Mouse (Mus musculus): ENCODE results near the gene Rbpms2. TPM values are rescaled to one million over a fixed set of nuclear protein-coding genes. Genes with fewer than 3 reads are reported as not detected.
"Not testable (repeated sequence)": the region's sequence is repeated elsewhere in the genome, so short reads cannot be mapped to it uniquely, and the experiment has no call there.

Gene Rbpms2
- polyA plus RNA-seq, 1 experiment from 2014 or later = 19.3 TPM

DNA sequence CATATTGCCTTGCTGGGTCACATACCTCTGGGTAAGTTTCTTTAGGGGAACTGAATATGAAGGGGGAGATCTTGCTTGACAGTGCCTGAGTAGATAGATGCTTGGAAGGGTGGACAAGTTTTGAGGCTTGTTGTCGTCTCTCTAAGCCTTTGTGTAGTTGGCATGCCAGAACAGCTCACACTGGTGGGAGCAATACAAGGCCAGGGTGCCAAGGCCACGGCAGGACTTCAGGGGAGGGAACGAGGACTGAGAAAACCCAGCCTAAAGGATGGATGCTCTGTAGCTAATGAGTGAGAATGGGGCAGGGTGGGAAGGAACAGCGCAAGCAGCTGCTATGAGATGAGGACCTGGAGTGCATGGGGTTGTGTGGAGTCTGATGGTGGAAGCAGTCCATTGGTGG is 15.5 kb downstream of the Rbpms2 start:
- Histone ChIP-seq H3K9me3 (no peaks in the 10 kb centered on the region), H3K4me1 (peaks cover 2% of the 10 kb centered on the region), H3K36me3 (no peaks in the 10 kb centered on the region), H3K27ac (no peak overlapping the region), H3K4me2 (no peak overlapping the region), H3K9ac (no peak overlapping the region), H3K4me3 (replicated peaks) (no peak overlapping the region), H3K27me3 (replicated peaks) (no peaks in the 10 kb centered on the region)
- no peak for ATAC-seq (ENCODE audit: insufficient read depth, low FRiP score, low read depth)
- WGBS = 82% methylated on average over 4 of the region's 4 CpGs

DNA sequence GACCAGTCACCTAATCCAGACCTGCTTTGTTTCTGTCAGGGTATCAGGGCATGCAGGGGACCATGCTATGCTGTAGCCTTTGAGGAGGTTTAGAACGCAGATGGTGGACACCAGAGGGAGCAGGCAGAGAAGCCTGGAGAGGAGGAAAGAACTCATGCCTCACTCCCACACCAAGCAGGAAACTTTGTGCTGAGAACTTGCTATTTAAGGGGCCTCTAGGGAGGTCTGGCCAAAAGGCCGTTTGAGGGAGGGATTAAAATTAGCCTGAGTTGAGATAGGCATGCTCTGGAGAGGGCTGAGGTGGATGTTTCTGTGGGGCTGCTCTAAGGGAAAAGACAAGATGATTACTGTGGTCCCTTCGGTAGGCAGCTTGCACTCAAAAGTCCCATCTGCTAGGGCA is 16.5 kb downstream of the Rbpms2 start:
- Histone ChIP-seq H3K36me3 (no peaks in the 10 kb centered on the region), H3K4me3 (replicated peaks) (no peak overlapping the region), H3K27ac (no peak overlapping the region), H3K27me3 (replicated peaks) (no peaks in the 10 kb centered on the region), H3K9ac (no peak overlapping the region), H3K4me1 (peaks cover 9% of the 10 kb centered on the region), H3K9me3 (no peaks in the 10 kb centered on the region), H3K4me2 (no peak overlapping the region)
- WGBS = 35% methylated on average over 3 of the region's 3 CpGs
- no peak for ATAC-seq (ENCODE audit: insufficient read depth, low FRiP score, low read depth)

DNA sequence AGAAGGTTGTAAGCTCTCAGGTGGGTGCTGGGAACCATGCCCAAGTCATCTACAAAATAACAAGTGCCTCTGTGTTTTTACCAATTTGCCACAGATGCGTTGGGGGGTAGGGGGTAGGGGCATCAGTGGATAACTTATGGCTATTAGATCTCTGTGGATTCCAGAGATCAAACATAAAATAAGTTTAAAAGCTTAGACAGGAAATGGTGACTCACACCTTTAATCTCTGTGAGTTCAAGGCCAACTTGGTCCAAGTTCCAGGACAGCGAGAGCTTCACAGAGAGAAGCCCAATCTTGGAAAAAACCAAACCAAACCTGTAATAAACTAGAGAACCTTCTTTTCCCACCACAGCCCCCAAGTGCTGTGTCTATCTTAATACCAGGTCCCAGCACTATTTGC is 17.3 kb downstream of the Rbpms2 start:
- no peak overlapping the region for H3K4me3 ChIP-seq (replicated peaks)
- no peaks in the 10 kb centered on the region for H3K36me3 ChIP-seq
- H3K4me2 ChIP-seq = no peak overlapping the region
- ATAC-seq (ENCODE audit: insufficient read depth, low FRiP score, low read depth) = no peak
- no peak overlapping the region for H3K9ac ChIP-seq
- H3K9me3 ChIP-seq = no peaks in the 10 kb centered on the region
- H3K27ac ChIP-seq = no peak overlapping the region
- H3K27me3 ChIP-seq (replicated peaks) = no peaks in the 10 kb centered on the region
- peaks cover 9% of the 10 kb centered on the region for H3K4me1 ChIP-seq
- 83% methylated on average over 2 of the region's 2 CpGs for WGBS

DNA sequence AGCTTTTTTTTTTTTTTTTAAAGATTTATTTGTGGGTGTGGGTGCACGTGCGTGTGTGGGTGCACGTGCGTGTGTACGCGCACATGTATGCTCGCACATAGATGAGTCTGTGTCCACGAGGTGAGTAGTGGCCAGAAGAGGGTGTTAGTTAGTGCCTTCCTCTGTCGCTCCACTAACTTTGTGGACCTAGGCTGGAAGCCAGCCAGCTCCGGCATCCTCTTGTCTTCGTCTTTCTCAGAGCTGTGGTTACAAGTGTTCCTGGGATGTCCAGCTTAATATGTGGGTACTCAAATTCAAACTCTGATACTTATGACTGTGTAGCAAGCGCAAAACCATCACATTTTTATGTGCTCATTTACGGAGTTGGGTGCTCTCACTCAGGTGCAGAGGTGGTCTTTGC is 19.3 kb downstream of the Rbpms2 start:
- Histone ChIP-seq H3K9ac (no peak overlapping the region), H3K4me2 (no peak overlapping the region), H3K27ac (no peak overlapping the region), H3K36me3 (no peaks in the 10 kb centered on the region), H3K4me1 (peaks cover 9% of the 10 kb centered on the region), H3K4me3 (replicated peaks) (no peak overlapping the region), H3K27me3 (replicated peaks) (no peaks in the 10 kb centered on the region), H3K9me3 (no peaks in the 10 kb centered on the region)
- 91% methylated on average over 13 of the region's 13 CpGs for WGBS
- ATAC-seq (ENCODE audit: insufficient read depth, low FRiP score, low read depth) = no peak

DNA sequence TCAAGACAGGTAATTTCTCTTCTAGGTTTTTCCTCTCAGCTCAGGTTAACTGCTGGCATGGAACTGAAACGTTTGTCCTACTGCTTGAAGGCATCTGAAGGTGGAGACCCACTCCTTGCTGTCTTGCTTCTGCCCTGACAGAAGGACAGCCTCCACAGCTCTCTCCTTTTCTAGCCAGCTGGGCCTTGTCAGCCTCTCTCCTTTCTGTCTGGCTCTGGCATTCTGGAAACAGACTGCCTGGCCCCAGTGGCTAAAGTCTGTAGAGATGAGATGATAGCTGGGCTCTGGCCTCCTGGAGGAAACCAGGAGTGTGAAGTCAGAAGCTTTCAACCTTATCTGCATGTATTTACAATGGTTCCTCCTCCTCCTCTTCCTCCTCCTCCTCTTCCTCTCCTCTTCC is 20.5 kb downstream of the Rbpms2 start:
- no peaks in the 10 kb centered on the region for H3K27me3 ChIP-seq (replicated peaks)
- H3K9me3 ChIP-seq = no peaks in the 10 kb centered on the region
- WGBS = 29% methylated on average over 1 of the region's 1 CpGs
- H3K4me3 ChIP-seq (replicated peaks) = no peak overlapping the region
- ATAC-seq (ENCODE audit: insufficient read depth, low FRiP score, low read depth) = no peak
- H3K27ac ChIP-seq = no peak overlapping the region
- H3K9ac ChIP-seq = no peak overlapping the region
- no peak overlapping the region for H3K4me2 ChIP-seq
- H3K4me1 ChIP-seq = peaks cover 9% of the 10 kb centered on the region
- H3K36me3 ChIP-seq = no peaks in the 10 kb centered on the region

DNA sequence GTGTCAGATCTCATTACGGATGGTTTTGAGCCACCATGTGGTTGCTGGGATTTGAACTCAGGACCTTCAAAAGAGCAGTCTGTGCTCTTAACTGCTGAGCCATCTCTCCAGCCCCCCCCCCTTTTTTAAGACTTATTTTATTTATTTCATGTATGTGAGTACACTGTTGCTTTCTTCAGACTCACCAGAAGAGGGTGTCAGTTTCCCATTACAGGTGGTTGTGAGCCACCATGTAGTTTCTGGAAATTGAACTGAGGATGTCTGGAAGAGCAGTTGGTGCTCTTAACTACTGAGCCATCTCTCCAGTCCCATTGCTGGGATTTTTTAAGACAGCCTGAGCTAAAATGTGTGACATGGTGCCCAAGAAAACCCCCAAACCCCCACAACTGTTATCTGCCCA is 22.5 kb downstream of the Rbpms2 start:
- not testable (repeated sequence) for H3K4me1 ChIP-seq; H3K9me3 ChIP-seq; H3K4me2 ChIP-seq; H3K9ac ChIP-seq; H3K27me3 ChIP-seq (replicated peaks); H3K4me3 ChIP-seq (replicated peaks); H3K27ac ChIP-seq; ATAC-seq (ENCODE audit: insufficient read depth, low FRiP score, low read depth); H3K36me3 ChIP-seq
- 89% methylated on average over 1 of the region's 1 CpGs for WGBS

DNA sequence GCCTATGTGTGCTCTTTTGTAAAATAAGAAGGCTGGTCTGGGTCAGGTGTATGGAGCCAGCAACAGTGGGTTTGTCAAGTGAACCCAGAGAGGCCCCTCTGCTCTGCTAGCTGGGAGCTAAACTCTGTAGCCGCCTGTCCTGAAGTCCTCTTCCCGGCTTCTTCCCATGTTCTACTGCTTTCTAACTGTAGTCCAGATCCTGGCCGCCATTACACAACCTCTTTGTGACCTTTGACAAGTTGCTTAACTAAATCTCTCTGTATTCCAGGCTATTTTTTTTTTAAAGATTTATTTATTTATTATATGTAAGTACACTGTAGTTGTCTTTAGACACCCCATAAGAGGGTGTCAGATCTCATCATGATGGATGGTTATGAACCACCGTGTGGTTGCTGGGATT is 24.3 kb downstream of the Rbpms2 start:
- ATAC-seq (ENCODE audit: insufficient read depth, low FRiP score, low read depth) = no peak
- Histone ChIP-seq H3K9ac (no peak overlapping the region), H3K4me3 (replicated peaks) (no peak overlapping the region), H3K27me3 (replicated peaks) (no peaks in the 10 kb centered on the region), H3K4me2 (no peak overlapping the region), H3K27ac (no peak overlapping the region), H3K9me3 (no peaks in the 10 kb centered on the region), H3K36me3 (no peaks in the 10 kb centered on the region), H3K4me1 (peaks cover 9% of the 10 kb centered on the region)
- 90% methylated on average over 4 of the region's 4 CpGs for WGBS

DNA sequence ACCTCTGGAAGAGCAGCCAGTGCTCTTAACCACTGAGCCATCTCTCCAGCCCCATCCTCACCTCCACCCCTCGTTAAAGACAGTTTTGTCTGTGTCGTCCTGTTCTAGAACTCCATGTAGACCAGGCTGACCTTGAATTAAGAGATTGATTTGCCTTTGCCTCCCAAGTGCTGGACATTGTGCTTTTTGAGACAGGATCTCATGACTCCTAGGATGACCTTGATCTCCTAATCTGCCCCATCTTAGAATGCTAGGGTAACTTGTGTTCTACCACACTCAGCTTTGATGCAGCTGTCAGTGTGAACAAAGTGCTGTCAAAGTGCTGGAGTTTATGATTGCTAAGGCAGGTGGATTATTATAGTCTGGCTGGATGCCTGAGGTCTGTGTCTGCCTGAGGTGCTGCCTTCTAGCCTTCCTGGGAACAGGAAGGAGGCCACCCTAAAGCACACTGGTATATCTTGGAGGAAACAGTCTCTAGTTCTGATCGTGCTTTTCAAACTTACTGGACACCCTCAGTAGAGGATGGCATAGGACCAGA is 25.3 kb downstream of the Rbpms2 start:
- Histone ChIP-seq H3K4me1 (peaks cover 9% of the 10 kb centered on the region), H3K36me3 (no peaks in the 10 kb centered on the region), H3K4me2 (no peak overlapping the region), H3K27me3 (replicated peaks) (no peaks in the 10 kb centered on the region), H3K4me3 (replicated peaks) (no peak overlapping the region), H3K27ac (no peak overlapping the region), H3K9ac (no peak overlapping the region), H3K9me3 (no peaks in the 10 kb centered on the region)
- no peak for ATAC-seq (ENCODE audit: insufficient read depth, low FRiP score, low read depth)
- 80% methylated on average over 3 of the region's 3 CpGs for WGBS

DNA sequence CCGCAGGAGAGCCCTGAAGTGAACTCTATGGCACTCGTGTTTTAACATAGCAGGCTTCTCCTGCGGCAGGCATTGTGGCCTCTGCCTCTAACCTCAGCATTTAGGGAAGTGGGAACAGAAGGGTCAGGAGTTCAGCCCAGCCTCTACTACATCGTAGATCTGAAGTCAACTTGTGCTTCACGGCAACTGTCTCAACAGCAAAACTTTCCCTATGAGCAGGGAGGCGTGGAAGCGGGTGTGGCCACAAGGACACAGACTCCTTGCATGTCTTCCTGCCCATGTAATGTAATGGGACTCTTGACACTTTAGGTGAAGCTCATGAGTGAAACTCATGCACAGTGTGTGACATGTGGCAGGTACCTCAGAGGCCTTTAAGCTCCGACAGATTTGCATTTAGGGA is 26.1 kb downstream of the Rbpms2 start:
- WGBS = 73% methylated on average over 8 of the region's 8 CpGs
- Histone ChIP-seq H3K4me1 (peaks cover 2% of the 10 kb centered on the region; the same call in 1 of the 2 replicates), H3K27me3 (replicated peaks) (no peaks in the 10 kb centered on the region), H3K9me3 (no peaks in the 10 kb centered on the region), H3K27ac (no peak overlapping the region), H3K4me2 (no peak overlapping the region), H3K36me3 (no peaks in the 10 kb centered on the region), H3K4me3 (replicated peaks) (no peak overlapping the region), H3K9ac (no peak overlapping the region)
- ATAC-seq (ENCODE audit: insufficient read depth, low FRiP score, low read depth) = no peak

DNA sequence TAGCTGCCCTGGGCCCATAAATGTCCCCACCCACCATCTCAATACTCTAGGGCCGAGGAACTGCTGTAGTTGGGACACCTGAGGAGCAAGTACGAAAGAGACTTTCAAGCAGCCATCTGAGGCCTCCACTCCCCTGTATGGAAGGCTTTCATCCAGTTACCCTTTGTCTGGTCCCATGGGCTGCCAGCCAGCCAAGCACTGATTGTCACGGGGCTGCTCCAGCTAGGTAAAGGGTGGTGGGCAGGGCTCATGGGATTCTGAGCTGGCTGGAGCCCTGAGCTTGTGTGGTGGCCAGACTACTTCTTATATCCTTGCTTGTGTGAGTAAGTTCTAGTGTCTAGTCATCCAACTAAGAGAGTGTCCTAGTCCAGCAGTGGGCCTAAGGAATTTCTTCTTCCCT is 27.8 kb downstream of the Rbpms2 start:
- H3K9me3 ChIP-seq = no peaks in the 10 kb centered on the region
- no peak overlapping the region for H3K27ac ChIP-seq
- H3K27me3 ChIP-seq (replicated peaks) = no peaks in the 10 kb centered on the region
- no peak for ATAC-seq (ENCODE audit: insufficient read depth, low FRiP score, low read depth)
- no peaks in the 10 kb centered on the region for H3K4me1 ChIP-seq
- no peaks in the 10 kb centered on the region for H3K36me3 ChIP-seq
- 88% methylated on average over 3 of the region's 3 CpGs for WGBS
- H3K9ac ChIP-seq = no peak overlapping the region
- H3K4me3 ChIP-seq (replicated peaks) = no peak overlapping the region
- H3K4me2 ChIP-seq = no peak overlapping the region

DNA sequence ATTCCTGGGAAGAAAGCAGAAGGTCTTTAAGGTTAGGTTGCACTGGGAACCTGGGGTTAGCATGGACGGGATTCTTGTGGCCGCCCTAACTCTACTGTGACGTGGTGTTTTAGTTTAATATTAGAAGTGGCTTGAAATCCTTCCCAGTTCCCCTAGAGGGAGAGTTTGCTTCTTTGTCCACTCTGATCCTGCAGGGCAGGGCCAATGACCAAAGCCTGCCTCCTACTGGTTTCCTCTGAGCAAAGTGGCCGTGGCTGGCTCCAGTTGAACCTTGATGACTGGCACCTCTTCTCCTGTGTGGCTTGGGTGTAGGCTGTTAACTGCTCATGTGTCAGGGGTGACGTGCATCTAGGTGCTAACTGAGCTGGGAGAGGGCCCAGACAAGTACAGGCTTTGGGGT is 31.6 kb downstream of the Rbpms2 start:
- Histone ChIP-seq H3K9me3 (no peaks in the 10 kb centered on the region), H3K4me1 (no peaks in the 10 kb centered on the region), H3K4me2 (no peak overlapping the region), H3K4me3 (replicated peaks) (no peak overlapping the region), H3K27ac (no peak overlapping the region), H3K36me3 (no peaks in the 10 kb centered on the region), H3K9ac (no peak overlapping the region), H3K27me3 (replicated peaks) (no peaks in the 10 kb centered on the region)
- ATAC-seq (ENCODE audit: insufficient read depth, low FRiP score, low read depth) = no peak
- WGBS = 66% methylated on average over 5 of the region's 5 CpGs

DNA sequence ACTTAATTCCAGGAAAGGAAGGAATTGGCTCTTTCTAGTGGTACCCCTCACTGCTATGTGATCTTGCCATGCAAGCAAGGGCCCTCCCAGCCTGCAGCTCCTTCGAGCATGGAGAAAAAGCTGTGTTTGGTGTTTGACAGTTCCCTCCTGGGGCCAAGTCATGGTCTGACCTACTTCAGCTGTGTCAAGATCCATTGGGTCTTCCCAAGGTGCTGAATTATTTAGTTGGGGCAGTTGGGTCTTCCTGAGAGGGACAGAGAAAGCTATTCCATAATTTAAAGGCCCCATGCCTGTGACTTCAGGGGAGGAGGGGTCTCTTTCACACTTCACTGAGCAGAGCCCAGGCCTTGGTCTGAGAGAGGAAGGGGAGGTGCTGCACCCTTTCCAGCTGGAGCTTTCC is 32.0 kb downstream of the Rbpms2 start:
- H3K4me2 ChIP-seq = no peak overlapping the region
- no peak overlapping the region for H3K4me3 ChIP-seq (replicated peaks)
- H3K36me3 ChIP-seq = no peaks in the 10 kb centered on the region
- no peaks in the 10 kb centered on the region for H3K9me3 ChIP-seq
- H3K4me1 ChIP-seq = no peaks in the 10 kb centered on the region
- no peaks in the 10 kb centered on the region for H3K27me3 ChIP-seq (replicated peaks)
- no peak for ATAC-seq (ENCODE audit: insufficient read depth, low FRiP score, low read depth)
- H3K9ac ChIP-seq = no peak overlapping the region
- H3K27ac ChIP-seq = no peak overlapping the region
- WGBS = 58% methylated on average over 1 of the region's 1 CpGs

DNA sequence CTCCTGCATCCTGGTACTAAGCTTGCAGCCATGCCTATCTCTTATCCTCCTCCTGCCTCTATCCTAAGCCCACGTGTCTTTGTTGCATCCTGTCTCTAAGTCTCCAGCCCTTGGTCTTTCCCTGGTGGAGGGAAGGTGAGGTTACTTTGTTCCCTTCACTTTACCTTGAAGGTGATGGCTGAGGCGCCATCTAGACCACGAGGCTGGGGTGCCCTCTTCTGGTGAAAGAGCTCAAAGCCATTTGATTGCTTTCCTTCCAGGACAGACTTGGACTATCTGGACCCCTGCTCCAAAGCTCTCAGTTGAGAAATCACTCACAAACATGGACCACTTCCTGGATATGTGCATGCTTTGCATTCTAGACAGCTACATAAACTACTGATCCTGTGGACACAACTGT is 34.7 kb downstream of the Rbpms2 start:
- Histone ChIP-seq H3K9me3 (no peaks in the 10 kb centered on the region), H3K36me3 (no peaks in the 10 kb centered on the region), H3K27me3 (replicated peaks) (no peaks in the 10 kb centered on the region), H3K27ac (no peak overlapping the region), H3K9ac (no peak overlapping the region), H3K4me3 (replicated peaks) (no peak overlapping the region), H3K4me2 (no peak overlapping the region), H3K4me1 (no peaks in the 10 kb centered on the region)
- ATAC-seq (ENCODE audit: insufficient read depth, low FRiP score, low read depth) = no peak
- WGBS = 2% methylated on average over 3 of the region's 3 CpGs

All from stomach, embryonic 15.5 days (tissue).